Mouse (Mus musculus): ENCODE results near the gene Fut9. TPM values are rescaled to one million over a fixed set of nuclear protein-coding genes. Genes with fewer than 3 reads are reported as not detected.

The Fut9 gene
- total and polyA plus RNA-seq, 3 experiments, result not detected

- DNase-seq (ENCODE audit: extremely low read depth), result no peak
- Histone ChIP-seq H3K79me2 (replicated peaks; ENCODE audit: control insufficient read depth, extremely low read depth, insufficient read depth, poor library complexity, severe bottlenecking) (no peaks in the 10 kb centered on the region), H3K27ac (ENCODE audit: insufficient read depth, low read depth) (no peak overlapping the region), H3K27me3 (replicated peaks) (no peaks in the 10 kb centered on the region), H3K4me2 (ENCODE audit: insufficient read depth, low read depth, poor library complexity, severe bottlenecking) (no peak overlapping the region), H3K9ac (ENCODE audit: insufficient read depth, low read depth) (no peak overlapping the region), H3K4me1 (ENCODE audit: control insufficient read depth in 1 of 2, insufficient read depth in 2 of 2) (no peaks in the 10 kb centered on the region), H3K4me3 (replicated peaks in 1 of 3; ENCODE audit: low read depth in 2 of 3, low read length in 2 of 3, poor library complexity in 1 of 3) (no peak overlapping the region), H3K36me3 (replicated peaks in 1 of 2; ENCODE audit: control insufficient read depth in 1 of 2, insufficient read depth in 1 of 2, low read length in 1 of 2) (no peaks in the 10 kb centered on the region), H3K9me3 (replicated peaks; ENCODE audit: low read length) (peaks cover 14% of the 10 kb centered on the region)
- in situ Hi-C loops (cut with MboI; ENCODE audit: low pct_ligation_motif_present, low pct_unique_long_range_greater_than_20kb, low sequenced_read_pairs) (no loop called here), dilution Hi-C loops (cut with MboI; ENCODE audit: extremely low pct_ligation_motif_present, extremely low pct_unique_long_range_greater_than_20kb, low sequenced_read_pairs) (no loop called here)
- TF ChIP-seq RAD21 (IDR thresholded peaks at IDR 0.05; ENCODE audit: low read depth, low read length) (no peak), KAT2A (IDR thresholded peaks at IDR 0.05; ENCODE audit: insufficient replicate concordance, low read length) (no peak), EP300 (IDR thresholded peaks at IDR 0.05; ENCODE audit: low read length) (no peak), MYC (IDR thresholded peaks at IDR 0.05; ENCODE audit: low read depth, low read length) (no peak), MEF2A (IDR thresholded peaks at IDR 0.05; ENCODE audit: borderline replicate concordance, low read depth, low read length) (no peak), POLR2A (IDR thresholded peaks at IDR 0.05; ENCODE audit: low read depth, low read length) (no peak), JUN (IDR thresholded peaks at IDR 0.05; ENCODE audit: insufficient read depth, low read depth, low read length) (no peak), NELFE (IDR thresholded peaks at IDR 0.05; ENCODE audit: low read depth, low read length) (no peak), MXI1 (IDR thresholded peaks at IDR 0.05; ENCODE audit: low read depth, low read length) (no peak), USF1 (IDR thresholded peaks at IDR 0.05; ENCODE audit: low read depth, low read length) (no peak), JUND (conservative IDR thresholded peaks at IDR 0.05; ENCODE audit: low read depth, low read length) (no peak), NRF1 (IDR thresholded peaks at IDR 0.05; ENCODE audit: low read depth, low read length) (no peak), ELF1 (IDR thresholded peaks at IDR 0.05; ENCODE audit: low read depth, low read length) (no peak), MAZ (IDR thresholded peaks at IDR 0.05; ENCODE audit: low read depth, low read length) (no peak), MAFK (IDR thresholded peaks at IDR 0.05; ENCODE audit: insufficient replicate concordance, low read length) (no peak), RCOR1 (conservative IDR thresholded peaks at IDR 0.05; ENCODE audit: low read depth, low read length) (no peak), ZNF384 (IDR thresholded peaks at IDR 0.05; ENCODE audit: low read depth, low read length) (no peak)
These were observed 1.6 kb downstream of the Fut9 start for GRCm38 (mm10) chr4:25798412-25798811.

DNA sequence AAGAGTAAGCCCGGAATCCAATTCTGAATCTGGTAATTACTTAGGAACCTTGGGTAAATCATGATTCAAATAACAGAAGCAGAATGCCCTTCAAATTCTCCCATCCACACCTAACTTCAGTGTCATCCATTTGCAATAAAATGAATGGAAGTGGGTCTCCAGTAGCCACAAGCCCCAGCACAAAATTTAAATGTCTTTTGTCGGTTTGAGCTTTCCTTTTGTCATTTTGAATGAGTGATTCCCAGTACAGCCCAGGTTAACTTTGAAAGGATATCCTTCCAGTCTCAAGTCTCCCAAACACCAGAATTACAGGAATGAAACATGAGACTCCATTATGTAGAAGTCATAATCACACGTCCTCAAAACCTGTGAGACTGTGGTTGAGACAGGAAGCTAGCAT lies 3.9 kb downstream of the Fut9 start:
- H3K4me2 ChIP-seq (ENCODE audit: insufficient read depth, low read depth, poor library complexity, severe bottlenecking), result no peak overlapping the region
- H3K9me3 ChIP-seq (replicated peaks; ENCODE audit: low read length), result peaks cover 14% of the 10 kb centered on the region
- no peak overlapping the region for H3K27ac ChIP-seq (ENCODE audit: insufficient read depth, low read depth)
- H3K9ac ChIP-seq (ENCODE audit: insufficient read depth, low read depth), result no peak overlapping the region
- no peak for TF ChIP-seq MYC (IDR thresholded peaks at IDR 0.05; ENCODE audit: low read depth, low read length)
- TF ChIP-seq ZMIZ1 (IDR thresholded peaks at IDR 0.05; ENCODE audit: low read depth, low read length), result no peak
- no peak for TF ChIP-seq ZKSCAN1 (IDR thresholded peaks at IDR 0.05; ENCODE audit: borderline replicate concordance, low read depth, low read length)
- no peak for TF ChIP-seq E2F4 (IDR thresholded peaks at IDR 0.05; ENCODE audit: insufficient replicate concordance, low read depth, low read length)
- no peak for TF ChIP-seq ZC3H11A (IDR thresholded peaks at IDR 0.05; ENCODE audit: low read depth, low read length)
- TF ChIP-seq CTCF (conservative IDR thresholded peaks at IDR 0.05 in 1 of 2, IDR thresholded peaks at IDR 0.05 in 1 of 2; ENCODE audit: low read depth in 2 of 2, low read length in 2 of 2), result no peak
- no peak for TF ChIP-seq MEF2A (IDR thresholded peaks at IDR 0.05; ENCODE audit: borderline replicate concordance, low read depth, low read length)
- TF ChIP-seq MAFK (IDR thresholded peaks at IDR 0.05; ENCODE audit: insufficient replicate concordance, low read length), result no peak
- no peak for TF ChIP-seq USF1 (IDR thresholded peaks at IDR 0.05; ENCODE audit: low read depth, low read length)
- TF ChIP-seq MAX (IDR thresholded peaks at IDR 0.05; ENCODE audit: low read length), result no peak
- no peak for TF ChIP-seq IRF4 (IDR thresholded peaks at IDR 0.05; ENCODE audit: low read depth, low read length)
- no peak for TF ChIP-seq PAX5 (IDR thresholded peaks at IDR 0.05; ENCODE audit: low read length)
- TF ChIP-seq NRF1 (IDR thresholded peaks at IDR 0.05; ENCODE audit: low read depth, low read length), result no peak
- no peak for TF ChIP-seq USF2 (conservative IDR thresholded peaks at IDR 0.05; ENCODE audit: low read depth, low read length)
- TF ChIP-seq TBP (conservative IDR thresholded peaks at IDR 0.05; ENCODE audit: low read depth, low read length), result no peak
- no peak for TF ChIP-seq SMC3 (IDR thresholded peaks at IDR 0.05; ENCODE audit: low read depth, low read length)
- TF ChIP-seq UBTF (IDR thresholded peaks at IDR 0.05; ENCODE audit: low read depth, low read length), result no peak
- no peak for TF ChIP-seq SIN3A (IDR thresholded peaks at IDR 0.05; ENCODE audit: low read length)
- no peak for TF ChIP-seq CHD1 (IDR thresholded peaks at IDR 0.05; ENCODE audit: low read depth, low read length)
- no peak for TF ChIP-seq CHD2 (IDR thresholded peaks at IDR 0.05; ENCODE audit: low read length)
- in situ Hi-C loops (cut with MboI; ENCODE audit: low pct_ligation_motif_present, low pct_unique_long_range_greater_than_20kb, low sequenced_read_pairs), result no loop called here
- dilution Hi-C loops (cut with MboI; ENCODE audit: extremely low pct_ligation_motif_present, extremely low pct_unique_long_range_greater_than_20kb, low sequenced_read_pairs), result no loop called here
- no peaks in the 10 kb centered on the region for H3K79me2 ChIP-seq (replicated peaks; ENCODE audit: control insufficient read depth, extremely low read depth, insufficient read depth, poor library complexity, severe bottlenecking)
- no peak for DNase-seq (ENCODE audit: extremely low read depth)
- no peaks in the 10 kb centered on the region for H3K4me1 ChIP-seq (ENCODE audit: control insufficient read depth in 1 of 2, insufficient read depth in 2 of 2)
- no peaks in the 10 kb centered on the region for H3K27me3 ChIP-seq (replicated peaks)
- no peaks in the 10 kb centered on the region for H3K36me3 ChIP-seq (replicated peaks in 1 of 2; ENCODE audit: control insufficient read depth in 1 of 2, insufficient read depth in 1 of 2, low read length in 1 of 2)
- H3K4me3 ChIP-seq (replicated peaks in 1 of 3; ENCODE audit: low read depth in 2 of 3, low read length in 2 of 3, poor library complexity in 1 of 3), result no peak overlapping the region
